Mouse (Mus musculus): ENCODE results near the gene Stom. TPM values are rescaled to one million over a fixed set of nuclear protein-coding genes. Genes with fewer than 3 reads are reported as not detected.

Gene Stom
- polyA plus RNA-seq, 1 experiment from 2014 or later: 62.7 TPM

DNA sequence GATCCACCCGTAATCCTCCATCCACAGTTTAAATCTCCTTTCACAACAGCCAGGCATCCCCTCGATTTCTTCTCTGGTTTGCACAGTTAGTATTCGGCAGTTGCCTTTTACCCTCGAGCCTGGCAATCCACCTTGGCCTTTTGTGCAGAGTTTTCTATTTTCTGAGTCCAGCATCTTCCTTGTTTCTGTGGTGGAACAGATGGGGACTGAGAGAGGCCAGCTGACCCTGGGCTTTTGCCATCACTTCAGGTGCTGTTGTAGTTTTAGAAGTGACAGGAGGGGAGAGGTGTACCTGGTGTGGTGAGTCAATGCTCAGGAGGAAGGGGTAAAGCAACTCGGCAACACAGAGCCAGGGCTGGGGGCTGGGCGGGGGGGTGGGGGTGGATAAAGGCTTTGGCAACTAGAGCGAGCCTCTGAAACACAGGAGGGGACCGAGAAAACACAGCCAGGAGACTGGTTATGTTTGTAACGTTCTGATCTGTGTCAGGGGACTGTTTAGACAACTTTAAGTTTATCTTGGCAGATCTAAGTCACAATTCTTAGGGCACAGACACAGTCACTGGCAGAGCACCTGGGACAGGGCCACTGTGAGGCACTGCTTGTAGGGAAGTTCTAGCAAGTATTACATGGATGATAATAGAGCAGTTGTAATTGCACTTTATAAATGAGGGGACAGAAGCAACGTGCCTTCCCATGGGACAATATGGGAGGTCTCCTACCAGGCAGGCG, 8.5 kb downstream of the Stom start:
- Histone ChIP-seq H3K4me1 (replicated peaks; ENCODE audit: control insufficient read depth, insufficient read depth, low read length) (peaks cover 11% of the 10 kb centered on the region), H3K36me3 (ENCODE audit: control insufficient read depth, insufficient read depth, low read length) (peaks cover 5% of the 10 kb centered on the region; the same call in 1 of the 2 replicates), H3K4me2 (ENCODE audit: low read length) (no peak overlapping the region), H3K27me3 (replicated peaks; ENCODE audit: control insufficient read depth, insufficient read depth, low read length) (no peaks in the 10 kb centered on the region), H3K9me3 (ENCODE audit: control insufficient read depth, low read length) (no peaks in the 10 kb centered on the region), H3K4me3 (ENCODE audit: low read depth, low read length) (no peak overlapping the region), H3K27ac (ENCODE audit: low read depth) (no peak overlapping the region), H3K9ac (ENCODE audit: low read length) (no peak overlapping the region)
- 41% methylated on average over 11 of the region's 11 CpGs for WGBS
- ATAC-seq (replicated peaks; ENCODE audit: low FRiP score, low TSS enrichment, low read depth) (no peak), DNase-seq (ENCODE audit: low spot score) (no peak)

DNA sequence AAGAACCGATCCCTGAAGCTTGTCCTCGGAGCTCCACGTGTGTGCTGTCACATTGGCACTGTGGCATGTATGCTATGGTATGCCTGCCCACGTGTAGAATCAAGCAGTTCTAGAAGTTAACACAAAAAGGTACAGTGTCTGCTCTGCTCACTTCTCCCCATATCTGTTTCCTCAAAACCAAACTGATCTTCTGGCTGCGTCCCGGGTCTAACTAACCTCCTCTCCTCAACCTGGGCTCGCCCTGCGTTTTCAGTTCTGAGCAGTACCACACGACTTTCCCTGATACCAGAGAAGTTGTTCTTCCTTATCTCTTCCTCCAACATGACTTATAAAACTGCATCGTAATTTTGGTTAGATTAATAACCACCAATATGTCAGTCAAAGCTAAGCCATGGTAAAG, 9.2 kb downstream of the Stom start:
- ATAC-seq (replicated peaks; ENCODE audit: low FRiP score, low TSS enrichment, low read depth): no peak
- no peak overlapping the region for H3K4me3 ChIP-seq (ENCODE audit: low read depth, low read length)
- no peaks in the 10 kb centered on the region for H3K27me3 ChIP-seq (replicated peaks; ENCODE audit: control insufficient read depth, insufficient read depth, low read length)
- no peak overlapping the region for H3K9ac ChIP-seq (ENCODE audit: low read length)
- H3K27ac ChIP-seq (ENCODE audit: low read depth): no peak overlapping the region
- no peak overlapping the region for H3K4me2 ChIP-seq (ENCODE audit: low read length)
- peaks cover 12% of the 10 kb centered on the region for H3K36me3 ChIP-seq (ENCODE audit: control insufficient read depth, insufficient read depth, low read length)
- 61% methylated on average over 10 of the region's 10 CpGs for WGBS
- H3K9me3 ChIP-seq (ENCODE audit: control insufficient read depth, low read length): no peaks in the 10 kb centered on the region
- peaks cover 11% of the 10 kb centered on the region for H3K4me1 ChIP-seq (replicated peaks; ENCODE audit: control insufficient read depth, insufficient read depth, low read length)
- DNase-seq (ENCODE audit: low spot score): no peak

DNA sequence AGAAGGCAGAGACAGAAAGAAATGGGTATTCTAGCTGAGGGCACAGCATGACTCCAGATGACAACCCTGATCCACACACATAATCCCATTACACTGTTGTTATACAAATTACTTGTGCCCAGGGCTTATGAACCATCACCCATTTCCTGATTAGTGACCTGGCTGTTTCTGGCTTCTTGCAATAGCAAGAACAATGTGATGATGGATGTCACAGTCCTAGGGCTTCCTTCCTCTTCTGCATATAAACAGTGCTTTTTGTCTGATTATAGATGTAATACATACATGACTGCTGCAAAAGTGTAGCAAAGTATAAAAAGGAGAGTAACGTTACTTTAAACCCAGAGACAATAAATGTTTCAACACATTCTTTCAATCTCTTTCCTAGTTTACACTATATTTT, 9.8 kb downstream of the Stom start:
- no peak overlapping the region for H3K27ac ChIP-seq (ENCODE audit: low read depth)
- 29% methylated on average over 1 of the region's 1 CpGs for WGBS
- H3K27me3 ChIP-seq (replicated peaks; ENCODE audit: control insufficient read depth, insufficient read depth, low read length): no peaks in the 10 kb centered on the region

DNA sequence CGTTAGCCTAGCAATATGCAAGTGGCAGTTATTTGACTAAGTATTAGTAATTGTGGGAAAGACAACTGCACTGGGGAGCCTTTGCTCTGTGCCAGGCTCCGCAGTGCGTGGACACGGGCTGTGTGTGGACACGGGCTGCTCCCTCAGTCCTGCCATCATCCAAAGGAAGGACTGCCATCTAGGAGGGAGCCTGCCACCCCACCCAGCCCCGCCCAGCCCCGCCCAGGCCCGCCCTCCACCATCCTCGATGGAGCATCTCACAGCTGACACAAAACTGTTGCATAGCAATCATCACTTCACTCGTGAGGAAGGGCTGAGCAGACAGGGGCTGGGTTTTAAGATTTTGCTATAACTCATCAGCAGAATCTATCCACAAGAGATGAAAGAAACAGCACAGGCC, 10.8 kb downstream of the Stom start:
- Histone ChIP-seq H3K36me3 (ENCODE audit: control insufficient read depth, insufficient read depth, low read length) (peaks cover 28% of the 10 kb centered on the region), H3K4me2 (ENCODE audit: low read length) (no peak overlapping the region), H3K4me3 (ENCODE audit: low read depth, low read length) (no peak overlapping the region), H3K27me3 (replicated peaks; ENCODE audit: control insufficient read depth, insufficient read depth, low read length) (no peaks in the 10 kb centered on the region), H3K9ac (ENCODE audit: low read length) (no peak overlapping the region), H3K9me3 (ENCODE audit: control insufficient read depth, low read length) (no peaks in the 10 kb centered on the region), H3K27ac (ENCODE audit: low read depth) (no peak overlapping the region), H3K4me1 (replicated peaks; ENCODE audit: control insufficient read depth, insufficient read depth, low read length) (peaks cover 11% of the 10 kb centered on the region)
- ATAC-seq (replicated peaks; ENCODE audit: low FRiP score, low TSS enrichment, low read depth): no peak
- 62% methylated on average over 10 of the region's 10 CpGs for WGBS
- no peak for DNase-seq (ENCODE audit: low spot score)

More for the DNA sequence above, 9.8 kb downstream of the Stom start:
- ATAC-seq (replicated peaks; ENCODE audit: low FRiP score, low TSS enrichment, low read depth) (no peak), DNase-seq (ENCODE audit: low spot score) (no peak)
- Histone ChIP-seq H3K36me3 (ENCODE audit: control insufficient read depth, insufficient read depth, low read length) (peaks cover 18% of the 10 kb centered on the region), H3K4me1 (replicated peaks; ENCODE audit: control insufficient read depth, insufficient read depth, low read length) (peaks cover 11% of the 10 kb centered on the region), H3K9ac (ENCODE audit: low read length) (no peak overlapping the region), H3K4me3 (ENCODE audit: low read depth, low read length) (no peak overlapping the region), H3K4me2 (ENCODE audit: low read length) (no peak overlapping the region), H3K9me3 (ENCODE audit: control insufficient read depth, low read length) (no peaks in the 10 kb centered on the region)

DNA sequence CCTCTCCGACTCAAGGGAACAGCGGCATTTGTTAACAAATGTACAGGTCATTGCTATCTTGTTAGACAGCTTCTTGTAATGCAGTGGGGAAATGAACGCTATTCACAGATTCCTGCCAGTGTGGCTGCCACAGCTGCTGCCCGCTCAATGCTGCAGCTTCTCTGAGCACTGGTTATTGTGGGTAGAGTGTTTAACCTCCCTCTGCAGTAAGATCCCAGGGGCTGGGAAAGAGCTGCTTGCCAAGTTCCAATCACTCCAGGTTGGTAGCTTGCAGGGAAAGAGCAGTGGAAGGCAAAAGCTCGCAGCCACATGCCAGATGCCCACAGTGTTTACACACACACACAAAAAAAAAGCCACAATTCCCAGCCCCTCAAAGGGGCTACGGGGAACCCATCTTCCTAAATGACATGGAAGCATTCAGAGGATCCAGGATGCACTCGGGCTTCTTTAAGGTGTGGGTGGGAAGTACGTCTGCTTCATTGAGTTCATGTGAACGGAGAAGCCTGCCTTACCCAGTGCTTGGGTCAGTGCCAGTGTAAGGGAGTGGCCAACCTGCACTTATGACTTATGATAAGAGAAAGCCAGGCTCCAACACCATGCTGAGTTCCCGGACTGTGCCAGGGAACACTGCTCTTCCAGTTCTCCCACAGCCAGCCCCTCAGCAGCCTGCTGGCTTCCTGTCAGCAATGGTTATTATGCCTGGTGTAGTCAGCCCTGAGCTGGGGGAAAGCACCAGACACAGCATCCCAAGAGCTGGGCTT, 14.2 kb downstream of the Stom start:
- peaks cover 8% of the 10 kb centered on the region for H3K4me1 ChIP-seq (replicated peaks; ENCODE audit: control insufficient read depth, insufficient read depth, low read length)
- DNase-seq (ENCODE audit: low spot score) (no peak), ATAC-seq (replicated peaks; ENCODE audit: low FRiP score, low TSS enrichment, low read depth) (0 out of 2 replicates have a peak, but pooled peaks have one; percentile 15)
- H3K36me3 ChIP-seq (ENCODE audit: control insufficient read depth, insufficient read depth, low read length): peaks cover 44% of the 10 kb centered on the region
- WGBS: 69% methylated on average over 10 of the region's 10 CpGs
- H3K4me2 ChIP-seq (ENCODE audit: low read length): no peak overlapping the region
- H3K4me3 ChIP-seq (ENCODE audit: low read depth, low read length): no peak overlapping the region
- no peak overlapping the region for H3K27ac ChIP-seq (ENCODE audit: low read depth)
- H3K27me3 ChIP-seq (replicated peaks; ENCODE audit: control insufficient read depth, insufficient read depth, low read length): no peaks in the 10 kb centered on the region
- H3K9ac ChIP-seq (ENCODE audit: low read length): no peak overlapping the region
- H3K9me3 ChIP-seq (ENCODE audit: control insufficient read depth, low read length): no peaks in the 10 kb centered on the region

DNA sequence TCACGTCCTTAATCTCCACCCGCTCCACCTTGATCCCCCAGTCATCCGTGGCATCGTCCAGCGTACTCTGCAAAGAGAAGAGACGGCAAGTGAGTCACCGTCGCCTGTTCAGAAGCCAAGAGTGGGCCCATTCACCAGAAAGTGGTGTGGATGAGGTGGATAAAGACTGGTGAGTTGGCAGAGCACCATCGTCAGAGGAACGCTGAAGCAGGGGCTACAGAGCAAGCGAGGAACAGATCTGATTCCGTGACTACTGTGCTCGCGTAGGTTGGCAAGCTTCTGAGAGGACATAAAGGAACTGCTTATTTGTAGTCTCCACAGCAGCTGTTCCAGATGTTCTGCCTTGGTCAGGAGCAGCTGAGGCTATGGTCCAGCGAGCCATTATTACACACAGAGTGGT, 16.4 kb downstream of the Stom start:
- Histone ChIP-seq H3K36me3 (ENCODE audit: control insufficient read depth, insufficient read depth, low read length) (peaks cover 54% of the 10 kb centered on the region), H3K4me1 (replicated peaks; ENCODE audit: control insufficient read depth, insufficient read depth, low read length) (no peaks in the 10 kb centered on the region), H3K4me3 (ENCODE audit: low read depth, low read length) (no peak overlapping the region), H3K9ac (ENCODE audit: low read length) (no peak overlapping the region), H3K4me2 (ENCODE audit: low read length) (no peak overlapping the region), H3K27ac (ENCODE audit: low read depth) (no peak overlapping the region), H3K27me3 (replicated peaks; ENCODE audit: control insufficient read depth, insufficient read depth, low read length) (no peaks in the 10 kb centered on the region), H3K9me3 (ENCODE audit: control insufficient read depth, low read length) (no peaks in the 10 kb centered on the region)
- ATAC-seq (replicated peaks; ENCODE audit: low FRiP score, low TSS enrichment, low read depth) (no peak), DNase-seq (ENCODE audit: low spot score) (no peak)
- 89% methylated on average over 15 of the region's 15 CpGs for WGBS

DNA sequence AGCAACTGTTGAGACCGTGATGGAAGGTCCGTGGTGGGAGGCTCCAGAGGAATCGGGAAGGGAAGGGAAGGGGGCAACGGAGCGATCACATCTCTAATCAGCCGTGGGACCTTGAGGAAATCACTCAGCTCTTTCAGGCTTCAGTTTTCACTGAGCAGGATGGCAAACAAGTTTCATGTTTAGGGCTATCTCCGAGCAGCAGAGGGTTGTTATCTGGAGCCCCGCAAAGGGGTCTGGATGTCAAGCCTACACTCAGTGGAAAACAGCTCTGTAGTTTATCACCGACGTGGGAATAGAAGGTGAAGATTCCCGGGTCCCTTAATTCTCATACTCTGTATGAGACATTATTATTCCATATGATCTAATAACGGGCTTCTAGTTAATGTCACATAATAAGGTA, 18.4 kb downstream of the Stom start:
- no peak overlapping the region for H3K4me2 ChIP-seq (ENCODE audit: low read length)
- DNase-seq (ENCODE audit: low spot score) (no peak), ATAC-seq (replicated peaks; ENCODE audit: low FRiP score, low TSS enrichment, low read depth) (no peak)
- H3K9me3 ChIP-seq (ENCODE audit: control insufficient read depth, low read length): no peaks in the 10 kb centered on the region
- no peak overlapping the region for H3K9ac ChIP-seq (ENCODE audit: low read length)
- no peak overlapping the region for H3K27ac ChIP-seq (ENCODE audit: low read depth)
- no peak overlapping the region for H3K4me3 ChIP-seq (ENCODE audit: low read depth, low read length)
- no peaks in the 10 kb centered on the region for H3K27me3 ChIP-seq (replicated peaks; ENCODE audit: control insufficient read depth, insufficient read depth, low read length)
- WGBS: 88% methylated on average over 12 of the region's 12 CpGs
- H3K4me1 ChIP-seq (replicated peaks; ENCODE audit: control insufficient read depth, insufficient read depth, low read length): 0 out of 2 replicates have a peak, but pooled peaks cover 3% of the 10 kb centered on the region
- peaks cover 53% of the 10 kb centered on the region for H3K36me3 ChIP-seq (ENCODE audit: control insufficient read depth, insufficient read depth, low read length)

DNA sequence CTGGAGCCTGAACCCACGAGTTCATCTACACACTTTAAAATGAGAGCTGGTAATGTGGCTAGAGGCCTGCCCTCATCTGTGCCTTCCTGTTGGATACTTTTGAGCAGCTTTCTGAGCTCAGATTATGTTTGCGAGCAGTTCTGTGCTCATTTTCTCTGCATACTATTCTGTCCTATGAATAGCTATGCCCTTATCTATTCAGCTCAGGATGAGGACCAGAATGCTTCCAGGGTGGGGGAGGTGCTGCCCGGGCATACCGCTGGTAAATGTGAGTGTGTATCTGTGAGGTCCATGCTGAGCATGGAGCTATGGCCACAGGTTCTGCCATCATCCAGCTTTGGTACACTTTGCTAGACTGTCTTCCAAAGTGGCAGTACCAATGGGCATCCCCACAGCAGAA, 19.2 kb downstream of the Stom start:
- 0 out of 2 replicates have a peak, but pooled peaks cover 3% of the 10 kb centered on the region for H3K4me1 ChIP-seq (replicated peaks; ENCODE audit: control insufficient read depth, insufficient read depth, low read length)
- H3K27me3 ChIP-seq (replicated peaks; ENCODE audit: control insufficient read depth, insufficient read depth, low read length): no peaks in the 10 kb centered on the region
- DNase-seq (ENCODE audit: low spot score) (no peak), ATAC-seq (replicated peaks; ENCODE audit: low FRiP score, low TSS enrichment, low read depth) (no peak)
- H3K36me3 ChIP-seq (ENCODE audit: control insufficient read depth, insufficient read depth, low read length): peaks cover 45% of the 10 kb centered on the region
- H3K27ac ChIP-seq (ENCODE audit: low read depth): no peak overlapping the region
- H3K9ac ChIP-seq (ENCODE audit: low read length): no peak overlapping the region
- WGBS: 85% methylated on average over 4 of the region's 4 CpGs
- no peak overlapping the region for H3K4me2 ChIP-seq (ENCODE audit: low read length)
- no peaks in the 10 kb centered on the region for H3K9me3 ChIP-seq (ENCODE audit: control insufficient read depth, low read length)
- H3K4me3 ChIP-seq (ENCODE audit: low read depth, low read length): no peak overlapping the region
